Mouse (Mus musculus) left cerebral cortex, adult 9 months (tissue): Measurements from ENCODE around the gene Bhmt.

Source experiments
- DNase-seq, 2 experiments: peaks; one replicate each; pipeline ENCODE4 v3.0.0; 2022; ENCODE audit warnings: low spot score in 2 of 2

Bhmt gene

DNA sequence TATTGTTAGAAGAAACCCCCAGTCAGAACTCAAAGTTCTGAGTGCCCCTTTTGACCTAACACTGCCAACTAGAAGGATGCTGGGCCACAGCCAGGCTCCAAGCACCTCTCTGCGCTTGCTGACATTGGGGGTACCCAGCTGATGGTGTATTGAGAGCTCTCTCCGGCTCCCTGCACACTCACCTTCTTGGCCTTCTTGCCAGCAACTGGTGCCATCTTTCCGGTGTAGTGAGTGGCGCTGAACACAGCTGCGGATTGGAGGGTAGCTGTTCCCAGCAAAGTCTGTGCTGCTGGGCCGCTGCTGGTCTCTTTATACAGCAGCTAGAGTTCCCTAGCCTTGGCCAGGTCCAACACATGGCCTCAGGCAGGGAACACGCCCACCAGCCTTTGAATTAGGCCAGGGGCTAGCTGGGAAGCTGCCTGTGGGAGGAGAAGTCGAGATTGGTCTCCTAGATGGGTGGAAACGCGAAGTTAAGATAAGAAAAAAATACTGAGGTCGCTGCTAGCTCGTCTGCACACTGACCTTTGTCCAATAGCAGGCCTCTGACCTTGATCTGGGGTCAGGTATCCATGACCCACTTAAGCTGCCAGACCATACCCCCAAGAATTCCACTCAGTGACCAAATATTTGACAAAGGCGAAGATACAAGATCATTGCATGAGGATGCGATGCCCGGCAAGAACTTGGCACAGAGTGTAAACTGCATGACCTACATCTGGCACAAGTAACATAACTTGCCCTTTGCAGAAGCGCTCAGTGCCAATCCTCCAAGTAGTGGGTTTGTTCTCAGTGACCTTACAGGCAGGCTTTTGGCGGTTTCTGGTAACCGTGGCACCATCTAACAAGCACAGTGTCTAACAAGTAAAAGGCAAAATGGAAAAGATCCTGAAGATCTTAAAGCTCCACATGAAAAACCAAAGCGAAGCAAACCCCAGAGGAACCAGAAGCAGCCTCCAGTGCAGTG lies at the start of gene Bhmt:
Gene Bhmt (minus strand): TSS at position 680 of the 964 bp plus-strand sequence.
- DNase-seq, result no peak

DNA sequence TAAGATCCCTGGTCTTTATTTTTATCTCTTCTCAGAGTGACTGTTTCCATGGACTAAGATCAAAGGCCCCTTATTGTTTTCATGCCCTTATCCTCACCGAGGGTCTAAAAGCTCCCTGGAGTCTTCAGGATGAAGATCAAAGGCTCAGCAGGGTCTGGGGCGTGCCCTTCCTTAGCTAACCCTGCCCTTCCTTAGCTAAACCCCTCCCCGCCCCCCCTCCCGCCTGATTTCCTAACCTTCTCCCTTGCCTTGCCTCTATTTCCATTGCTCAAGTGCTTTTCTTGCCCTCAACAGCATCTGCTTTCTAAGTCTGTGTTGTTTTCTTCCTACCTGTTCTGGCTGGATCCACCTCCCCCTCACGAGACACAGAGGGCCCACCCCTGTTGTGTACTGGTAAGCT lies 49.6 kb upstream of the Bhmt start:
- no peak for DNase-seq

DNA sequence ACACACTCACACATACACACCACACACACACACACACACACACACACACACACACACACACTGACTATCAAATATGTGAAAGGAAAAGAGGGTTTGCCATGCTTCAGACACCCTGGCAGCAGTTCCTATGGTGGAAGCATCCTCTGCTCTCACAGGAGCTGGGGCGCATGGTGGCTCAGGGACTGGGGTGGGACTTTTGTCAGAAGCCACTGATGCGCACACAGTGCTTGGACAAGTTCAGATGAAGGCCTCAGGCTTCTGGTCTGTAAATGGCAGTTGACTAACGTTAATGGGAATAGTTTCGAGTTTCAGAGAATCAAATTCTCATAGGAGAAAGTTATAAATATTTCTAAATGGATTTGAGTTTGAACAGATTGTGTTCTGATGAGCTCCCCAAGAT lies 47.5 kb upstream of the Bhmt start:
- no peak for DNase-seq

DNA sequence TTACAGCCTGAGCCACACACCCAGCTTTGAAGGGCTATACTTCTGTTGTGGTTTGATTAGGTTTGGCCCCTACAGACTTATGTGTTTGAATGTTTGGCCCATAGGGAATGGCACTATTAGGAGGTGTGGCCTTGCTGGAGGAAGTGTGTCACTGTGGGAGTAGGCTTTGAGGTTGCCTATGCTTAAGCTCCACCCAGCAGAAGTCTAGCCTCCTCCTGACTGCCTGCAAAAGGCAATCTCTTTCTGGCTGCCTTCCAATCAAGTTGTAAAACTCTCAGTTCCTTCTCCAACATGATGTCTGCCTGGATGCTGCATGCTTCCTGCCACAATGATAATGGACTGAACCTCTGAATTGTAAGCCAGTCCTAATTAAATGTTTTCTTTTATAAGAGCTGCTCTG lies 45.6 kb upstream of the Bhmt start:
- no peak for DNase-seq

GRCm38 (mm10) chr13:93676864-93677263 lies 39.1 kb upstream of the Bhmt start:
- DNase-seq, result peak in 1 of 2 experiments; percentile 31

DNA sequence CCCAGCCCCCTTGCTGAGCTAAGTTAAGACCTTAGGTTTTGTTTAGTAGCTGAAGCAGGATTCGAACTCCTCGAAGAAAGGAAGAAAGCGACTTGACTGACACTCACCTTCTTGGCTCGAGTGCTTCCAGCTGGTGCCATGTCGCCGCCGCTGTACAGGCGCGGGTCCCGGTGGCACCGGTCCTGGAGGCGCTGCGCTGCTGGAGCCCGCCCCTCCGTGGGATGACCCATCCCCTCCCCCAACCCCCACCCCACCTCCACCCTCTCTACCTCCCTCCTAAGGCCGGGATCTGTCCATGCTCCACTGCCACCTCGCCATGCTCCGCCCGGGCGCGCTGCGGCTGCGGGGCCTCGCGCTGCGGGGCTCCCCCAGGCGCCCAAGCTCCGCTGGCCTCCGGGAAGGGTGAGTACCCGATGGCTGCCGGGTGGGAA lies 36.4 kb upstream of the Bhmt start, which contains the start of the genes Bhmt2 and Dmgdh:
Gene Bhmt2 (minus strand): TSS at position 172 of the 431 bp plus-strand sequence.
Gene Dmgdh (plus strand): TSS at position 303 of the 431 bp plus-strand sequence.
- DNase-seq, result no peak

GRCm38 (mm10) chr13:93673296-93673695 lies 35.5 kb upstream of the Bhmt start:
- no peak for DNase-seq

- no peak for DNase-seq
These were observed 34.6 kb upstream of the Bhmt start for GRCm38 (mm10) chr13:93672371-93672770.

GRCm38 (mm10) chr13:93667586-93667985 lies 29.8 kb upstream of the Bhmt start:
- no peak for DNase-seq

- DNase-seq, result no peak
These were observed 20.2 kb upstream of the Bhmt start for GRCm38 (mm10) chr13:93657941-93658340.

DNA sequence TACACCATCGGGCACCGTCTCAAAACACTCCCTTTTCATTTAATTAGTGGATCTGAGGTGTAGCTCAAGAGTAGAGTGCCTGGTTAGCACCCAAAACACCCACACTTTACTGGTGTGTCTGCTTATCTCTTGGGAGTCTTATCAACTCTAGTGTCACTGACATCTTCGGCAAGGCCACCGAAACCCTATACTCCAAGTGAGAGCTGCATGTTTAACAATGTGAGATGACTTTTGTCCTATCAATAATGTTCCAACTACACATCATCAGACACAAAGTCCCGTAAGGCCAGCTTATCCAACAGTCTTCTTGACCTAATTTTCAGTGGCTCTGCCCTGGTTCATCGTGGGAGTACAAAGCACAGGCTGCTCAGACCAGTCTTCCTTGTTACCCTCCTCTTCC lies 15.6 kb upstream of the Bhmt start:
- DNase-seq, result no peak

DNA sequence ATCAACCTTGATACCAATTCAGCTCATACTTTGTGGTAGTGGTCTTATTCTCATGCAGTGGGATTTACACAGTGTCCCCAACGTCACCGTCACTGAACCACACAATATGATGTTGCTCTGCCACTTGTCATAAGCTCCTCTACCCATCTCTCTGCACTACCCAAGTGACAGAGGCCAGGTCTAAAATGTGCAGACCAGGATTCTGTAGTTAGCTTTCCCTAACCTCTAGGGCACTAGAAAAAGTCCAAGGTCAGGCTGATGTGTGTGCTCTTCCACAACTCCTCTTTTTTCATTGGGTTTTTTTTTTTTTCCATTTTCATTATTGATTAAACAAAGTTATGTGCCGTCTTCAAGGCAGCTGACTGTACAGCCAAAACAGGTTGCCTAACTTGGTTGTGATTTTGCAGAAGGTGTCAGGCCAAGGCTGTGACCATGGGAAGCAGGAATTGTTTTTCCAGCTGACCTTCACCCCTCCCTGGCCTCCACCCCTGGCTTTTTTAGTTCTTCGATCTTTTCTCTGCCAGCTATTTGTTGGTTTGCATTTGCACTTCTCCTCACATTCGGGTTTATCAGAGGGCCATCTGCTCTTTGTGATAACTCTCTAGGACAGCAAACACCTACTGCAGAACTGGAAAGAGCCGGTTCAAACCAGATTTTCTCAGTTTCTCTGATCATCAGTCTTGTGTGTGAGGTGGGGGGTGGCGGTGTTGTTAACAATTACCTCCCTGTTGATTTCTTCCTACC lies 10.8 kb upstream of the Bhmt start:
- no peak for DNase-seq

DNA sequence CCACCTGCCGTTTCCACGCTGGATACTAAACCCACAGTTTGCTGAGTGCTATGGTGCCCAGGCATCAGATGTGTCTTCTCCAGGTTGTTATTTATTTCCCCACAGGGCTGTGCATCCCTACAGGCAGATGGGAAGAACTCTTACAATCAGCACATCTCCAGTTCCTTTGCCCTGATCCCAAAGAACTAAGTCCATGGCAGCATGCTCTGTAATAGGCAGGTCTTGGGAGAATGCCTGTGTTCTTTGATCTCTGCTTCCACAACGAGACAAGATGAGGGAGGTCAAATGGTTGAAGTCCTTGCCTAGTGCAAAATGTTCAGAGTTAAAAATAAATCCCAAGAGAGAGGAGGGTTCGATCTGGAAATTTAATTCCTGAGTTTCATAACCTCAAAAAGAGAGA lies 1.9 kb upstream of the Bhmt start:
- no peak for DNase-seq

- no peak for DNase-seq
These were observed 1.2 kb downstream of the Bhmt start for GRCm38 (mm10) chr13:93636561-93636960.

DNA sequence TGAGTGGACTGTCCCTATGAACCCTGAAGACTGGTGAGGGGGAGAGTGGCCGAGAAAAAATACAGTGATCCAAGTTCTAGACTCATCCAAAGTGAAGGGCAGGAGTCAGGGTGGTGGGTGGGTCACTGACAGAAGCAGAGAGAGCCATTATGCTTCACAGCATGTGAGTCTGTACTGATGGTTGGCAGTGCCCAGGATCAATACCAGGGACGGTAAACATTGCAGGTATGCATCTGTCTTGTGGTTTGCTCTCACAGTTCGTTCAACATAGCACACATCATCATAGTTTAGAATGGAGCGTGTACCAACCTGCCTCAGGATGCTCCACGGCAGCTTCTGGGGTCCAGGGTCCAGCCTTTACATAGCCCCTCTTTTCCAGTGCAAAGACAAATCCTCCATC lies 4.8 kb downstream of the Bhmt start:
- no peak for DNase-seq

DNA sequence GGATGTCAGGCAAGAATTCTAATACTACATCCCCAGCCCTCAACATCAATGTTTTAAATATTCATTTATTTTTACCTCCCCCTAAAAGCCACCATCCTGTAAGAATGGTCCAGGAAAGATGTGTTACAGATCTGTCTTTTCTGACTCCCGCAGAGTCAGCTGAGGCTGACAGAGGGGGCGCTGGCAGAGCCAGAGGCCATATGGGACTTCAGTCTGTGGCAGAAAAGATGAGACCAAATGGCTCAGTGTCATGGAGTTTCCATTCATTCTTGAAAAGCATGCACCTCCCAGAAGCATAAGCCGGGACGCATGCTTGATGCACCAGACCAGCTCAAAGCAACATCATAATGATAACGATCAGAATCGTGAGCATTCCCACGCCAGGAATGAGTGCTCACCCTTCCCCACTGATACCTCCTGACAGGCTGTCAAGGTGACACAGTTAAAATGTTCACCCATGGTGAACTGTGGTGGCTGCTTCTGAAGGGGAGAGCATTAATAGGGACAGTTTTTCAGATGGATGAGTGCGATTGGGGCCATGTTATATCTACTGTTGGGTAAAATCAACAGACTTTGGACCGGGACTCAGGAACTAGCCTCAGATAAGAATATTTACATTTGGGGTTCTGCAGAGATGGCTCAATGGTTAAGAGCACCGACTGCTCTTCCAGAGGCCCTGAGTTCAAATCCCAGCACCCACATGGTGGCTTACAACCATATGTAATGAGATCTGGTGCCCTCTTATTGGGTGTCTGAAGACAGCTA lies 6.6 kb downstream of the Bhmt start:
- DNase-seq, result no peak

- no peak for DNase-seq
These were observed 8.9 kb downstream of the Bhmt start for GRCm38 (mm10) chr13:93628861-93629260.

DNA sequence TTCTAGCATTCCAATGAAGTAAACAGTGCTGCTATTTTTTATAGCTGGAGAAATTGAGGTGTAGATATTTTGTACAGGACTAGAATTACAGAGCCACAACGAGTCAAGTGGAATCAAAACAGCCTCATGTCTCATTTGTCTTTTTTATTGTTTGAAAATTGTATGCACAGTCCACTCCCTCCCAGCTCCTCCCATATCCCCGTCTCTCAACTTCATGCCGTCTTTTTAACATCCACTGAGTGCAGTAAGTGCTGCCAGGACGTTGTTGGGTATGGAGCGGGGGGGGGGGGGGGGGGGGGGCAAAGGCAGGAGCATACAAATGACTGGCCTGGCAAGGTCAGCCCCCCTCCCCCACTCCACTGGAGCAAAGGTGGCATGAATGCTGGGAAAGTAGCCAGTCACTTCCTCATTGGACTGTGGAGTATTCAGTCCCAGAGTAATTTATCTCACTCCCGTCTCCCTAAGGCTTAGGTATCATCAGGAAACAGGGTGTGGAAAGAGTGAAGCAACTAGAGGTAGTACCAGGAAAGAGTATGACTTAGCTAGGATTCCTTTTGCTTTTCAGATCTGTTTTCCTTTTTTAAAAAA lies 23.3 kb downstream of the Bhmt start:
- DNase-seq, result no peak

DNA sequence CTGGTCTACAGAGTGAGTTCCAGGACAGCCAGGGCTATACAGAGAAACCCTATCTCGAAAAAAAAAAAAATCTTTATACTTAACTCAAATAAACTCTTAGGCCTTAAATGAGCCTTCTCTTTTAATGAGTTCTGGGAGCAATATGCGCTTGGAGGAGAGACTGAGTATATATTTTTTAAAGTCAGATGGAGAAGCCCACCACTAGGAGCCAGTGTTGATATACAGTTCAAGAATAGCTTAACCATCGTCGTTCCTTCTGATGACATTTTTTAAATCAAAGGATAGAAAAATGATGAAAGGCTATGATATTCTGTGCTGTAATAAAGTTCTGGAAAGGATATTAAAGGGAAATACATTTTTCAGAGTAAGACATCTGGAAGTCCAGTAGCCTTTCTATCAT lies 24.0 kb downstream of the Bhmt start:
- no peak for DNase-seq

DNA sequence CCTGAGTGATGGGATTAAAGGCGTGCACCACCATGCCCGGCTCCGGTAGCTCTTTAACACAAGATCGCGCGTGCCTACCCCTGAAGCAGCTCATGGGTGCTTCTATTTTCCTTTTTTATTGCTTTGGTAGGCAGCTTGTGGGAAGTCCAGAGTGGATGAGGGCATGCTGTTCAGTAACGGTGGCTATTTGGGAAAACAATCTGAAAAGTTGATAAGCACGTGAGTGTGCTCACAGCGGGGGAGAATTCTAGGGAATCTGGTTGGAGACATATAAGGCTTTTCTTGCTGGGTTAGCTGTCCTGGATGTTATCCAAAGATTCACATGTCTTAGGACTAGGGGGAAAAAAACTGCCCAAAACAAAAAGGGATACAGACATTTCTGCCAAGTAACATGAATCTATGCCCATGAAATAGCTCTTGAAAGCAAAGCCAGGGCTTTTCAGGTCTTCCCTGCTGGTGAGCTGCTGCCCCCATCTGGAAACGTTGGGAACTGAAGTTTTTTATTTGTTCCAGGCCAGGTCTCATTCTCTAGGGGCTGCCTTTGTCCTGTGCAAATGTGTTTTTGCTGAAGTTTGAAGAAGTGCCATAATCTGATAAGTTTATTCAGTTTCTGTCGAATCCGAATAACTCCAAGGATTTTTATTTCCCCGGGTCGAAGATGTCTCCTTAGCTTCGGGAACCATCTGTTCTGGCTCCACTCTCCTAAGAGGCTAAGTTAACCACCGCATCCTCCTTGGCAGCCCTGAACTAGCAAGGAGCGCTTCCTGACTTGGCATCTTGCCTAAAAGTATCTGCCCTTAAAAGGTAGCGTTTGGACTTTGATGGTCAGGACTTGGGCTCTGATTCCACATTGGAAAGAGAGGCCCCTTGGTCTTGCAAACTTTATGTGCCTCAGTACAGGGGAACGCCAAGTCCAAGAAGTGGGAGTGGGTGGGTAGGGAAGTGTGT lies 24.8 kb downstream of the Bhmt start:
- peak in 1 of 2 experiments; percentile 89 for DNase-seq
